Mouse (Mus musculus): ENCODE data around the gene 4930524J08Rik. TPM values are rescaled to one million over a fixed set of nuclear protein-coding genes. Genes with fewer than 3 reads are reported as not detected.

Gene 4930524J08Rik
- polyA plus RNA-seq (2015; fragmentation: Illumina TruSeq; extraction: RNeasy Lipid Tissue Mini Kit (QIAGEN cat#74804); ENCODE audit: insufficient read depth, low read depth, low replicate concordance), result not detected

GRCm38 (mm10) chr5:99978699-99979442 is at the start of gene 4930524J08Rik, which contains the start of gene Hnrnpd:
Gene 4930524J08Rik, plus strand, starts transcription at chr5:99979061.
Gene Hnrnpd, minus strand, starts transcription at chr5:99978938.

Other genes with a start within 250 kb of the 4930524J08Rik start
- gene Rasgef1b, start 250.0 kb upstream of the 4930524J08Rik start, polyA plus RNA-seq (2015; fragmentation: Illumina TruSeq; extraction: RNeasy Lipid Tissue Mini Kit (QIAGEN cat#74804); ENCODE audit: insufficient read depth, low read depth, low replicate concordance), result 0.89 TPM
- gene Vamp9, start 72.8 kb upstream of the 4930524J08Rik start, polyA plus RNA-seq (2015; fragmentation: Illumina TruSeq; extraction: RNeasy Lipid Tissue Mini Kit (QIAGEN cat#74804); ENCODE audit: insufficient read depth, low read depth, low replicate concordance), result not detected
- gene Hnrnpd, start 123 bp upstream of the 4930524J08Rik start, polyA plus RNA-seq (2015; fragmentation: Illumina TruSeq; extraction: RNeasy Lipid Tissue Mini Kit (QIAGEN cat#74804); ENCODE audit: insufficient read depth, low read depth, low replicate concordance), result 39.0 TPM
- 77.0 TPM for gene Hnrnpdl, start 60.6 kb downstream of the 4930524J08Rik start, polyA plus RNA-seq (2015; fragmentation: Illumina TruSeq; extraction: RNeasy Lipid Tissue Mini Kit (QIAGEN cat#74804); ENCODE audit: insufficient read depth, low read depth, low replicate concordance)
- 2.8 TPM for gene Enoph1, start 60.9 kb downstream of the 4930524J08Rik start, polyA plus RNA-seq (2015; fragmentation: Illumina TruSeq; extraction: RNeasy Lipid Tissue Mini Kit (QIAGEN cat#74804); ENCODE audit: insufficient read depth, low read depth, low replicate concordance)
- gene Tmem150c, start 180.7 kb downstream of the 4930524J08Rik start, polyA plus RNA-seq (2015; fragmentation: Illumina TruSeq; extraction: RNeasy Lipid Tissue Mini Kit (QIAGEN cat#74804); ENCODE audit: insufficient read depth, low read depth, low replicate concordance), result 1.1 TPM

All from pancreas, adult 10 weeks (tissue).